Mouse (Mus musculus) embryonic fibroblast, embryonic 13.5 days (primary cell): ENCODE measurements around the gene Mup6.
"Not testable (repeated sequence)": the region's sequence is repeated elsewhere in the genome, so short reads cannot be mapped to it uniquely, and the experiment has no call there.

Experiments
- CTCF ChIP-seq: IDR thresholded peaks from 2 replicates; pipeline ENCODE4 v1.5.1; 2011; ENCODE audit warnings: mild to moderate bottlenecking, control low read depth, low read length, moderate library complexity, borderline replicate concordance; ENCODE audit not compliant: insufficient read depth
- POLR2A ChIP-seq: IDR thresholded peaks from 2 replicates; pipeline ENCODE4 v1.6.1; 2011; ENCODE audit warnings: low read depth, mild to moderate bottlenecking, control low read depth, low read length, moderate library complexity

GRCm38 (mm10) chr4:59997894-59998293 is 33.8 kb downstream of the Mup6 start:
- TF ChIP-seq CTCF, POLR2A: not testable (repeated sequence)
